Mouse (Mus musculus): ENCODE measurements at regions not wholly inside any gene's neighbourhood (a gene's known extent, or its start where the extent isn't known, plus 50 kb on each side); places are given as distances from the start of the nearest gene placed in this dataset.
A peak's percentile ranks its signal among the peaks of the same experiment; 100 is the strongest.
"Not testable (repeated sequence)": the region's sequence is repeated elsewhere in the genome, so short reads cannot be mapped to it uniquely, and the experiment has no call there.

- DNase-seq = peak; percentile 70
Measured at GRCm38 (mm10) chr7:60492028-60492995, 352.3 kb upstream of the Snrpn start.

GRCm38 (mm10) chr7:60487839-60488454 lies 347.9 kb upstream of the Snrpn start:
- not testable (repeated sequence) for DNase-seq

DNA sequence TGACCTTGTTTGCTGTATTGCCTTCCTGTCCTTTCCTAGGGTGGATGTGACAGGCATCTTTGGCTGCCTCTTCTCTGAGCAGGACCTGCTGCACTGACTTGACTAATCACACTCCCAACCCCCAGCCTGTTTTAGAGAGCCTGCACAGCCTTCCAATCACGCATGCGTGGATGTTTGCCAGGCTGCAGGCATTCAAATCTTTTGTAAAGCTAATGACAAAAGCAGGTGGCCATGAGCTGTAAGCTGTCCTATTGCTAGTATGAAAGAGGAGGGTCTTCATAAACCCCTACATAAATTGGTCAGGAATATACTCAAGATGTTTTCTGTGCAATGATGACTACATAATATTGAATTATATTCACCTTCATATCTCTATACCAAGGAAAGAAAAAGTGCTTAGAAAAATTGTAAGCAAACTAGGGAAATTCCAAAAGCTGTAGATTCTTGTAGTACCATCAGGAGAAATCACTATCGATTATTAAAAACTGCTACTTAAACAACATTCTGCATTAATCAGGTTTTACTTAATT lies 310.1 kb upstream of the Snrpn start:
- not testable (repeated sequence) for DNase-seq

GRCm38 (mm10) chr7:60449239-60450073 lies 309.4 kb upstream of the Snrpn start:
- not testable (repeated sequence) for DNase-seq

GRCm38 (mm10) chr7:60438781-60439180 lies 298.8 kb upstream of the Snrpn start:
- no peak for DNase-seq

- DNase-seq = peak; percentile 79
Measured at GRCm38 (mm10) chr7:60391011-60391863, 251.2 kb upstream of the Snrpn start.

DNA sequence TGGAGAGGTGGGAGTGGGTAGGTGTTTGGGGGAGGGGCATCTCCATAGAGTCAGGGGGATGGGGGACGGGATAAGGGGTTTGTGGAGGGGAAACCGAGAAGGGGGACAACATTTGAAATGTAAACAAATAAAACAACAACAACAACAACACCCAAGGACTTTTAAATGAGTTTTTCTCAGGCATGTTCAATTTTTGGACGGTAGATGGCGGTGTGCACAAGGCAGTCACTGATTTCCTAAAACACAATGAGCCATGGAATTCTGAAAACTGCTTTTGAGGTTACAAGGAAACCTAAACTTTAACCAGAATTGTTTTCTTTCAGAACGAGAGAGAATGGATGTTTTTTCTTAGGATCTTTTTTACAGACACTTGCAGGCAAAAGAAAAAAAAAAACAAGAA lies 246.9 kb upstream of the Snrpn start:
- not testable (repeated sequence) for DNase-seq

- not testable (repeated sequence) for DNase-seq
Measured at GRCm38 (mm10) chr7:60374001-60374400, 234.0 kb upstream of the Snrpn start.

DNA sequence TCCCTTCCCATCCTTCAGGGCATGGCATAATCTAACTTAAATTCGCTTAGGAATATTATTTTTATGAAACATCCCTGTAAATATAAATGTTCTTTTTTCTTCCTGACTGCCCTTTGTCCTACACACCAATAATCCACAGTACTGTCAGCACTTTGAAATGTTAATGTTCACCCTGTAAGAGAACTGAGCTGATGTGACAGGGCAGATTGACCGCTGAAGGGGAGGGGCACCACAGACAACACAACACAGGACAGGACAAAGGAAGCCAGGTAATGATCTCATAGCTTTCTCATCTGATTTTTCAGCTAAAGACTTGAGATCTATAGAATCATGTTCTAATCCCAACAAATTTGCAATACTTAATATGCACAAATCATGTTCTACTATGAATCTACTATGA lies 212.2 kb upstream of the Snrpn start:
- not testable (repeated sequence) for DNase-seq

Data from cerebellum, adult 9-10 months (tissue).